Mouse (Mus musculus) heart, embryonic 13.5 days (tissue): ENCODE measurements around the gene Frem2. TPM values are rescaled to one million over a fixed set of nuclear protein-coding genes. Genes with fewer than 3 reads are reported as not detected.

Source experiments
- ATAC-seq: fragments of 200-750 bp; cut with Nextera tagmentation; 2 replicates; pipeline ENCODE4 v1.8.0; 2017; ENCODE audit warnings: moderate TSS enrichment; ENCODE audit not compliant: insufficient number of reproducible peaks, low FRiP score, low TSS enrichment; ENCODE audit errors: extremely low read depth
- H3K27ac ChIP-seq: fragments of 300-500 bp; sonication (generic); replicated peaks from 2 replicates; pipeline ENCODE4 v1.5.1; 2015; ENCODE audit warnings: moderate library complexity, mild to moderate bottlenecking, inconsistent platforms
- H3K27me3 ChIP-seq: fragments of 300-500 bp; sonication (generic); replicated peaks from 2 replicates; pipeline ENCODE4 v1.6.1; 2015; ENCODE audit warnings: mild to moderate bottlenecking, inconsistent platforms
- H3K36me3 ChIP-seq: fragments of 300-500 bp; sonication (generic); 2 replicates; pipeline ENCODE4 v1.6.1; 2015; ENCODE audit warnings: mild to moderate bottlenecking, inconsistent platforms
- H3K4me1 ChIP-seq: fragments of 300-500 bp; sonication (generic); 2 replicates; pipeline ENCODE4 v1.6.1; 2015; ENCODE audit warnings: inconsistent platforms
- H3K4me2 ChIP-seq: fragments of 300-500 bp; sonication (generic); 2 replicates; pipeline ENCODE4 v1.6.1; 2015; ENCODE audit warnings: inconsistent platforms, mild to moderate bottlenecking, moderate library complexity
- H3K4me3 ChIP-seq: fragments of 300-500 bp; sonication (generic); 2 replicates; pipeline ENCODE4 v1.5.1; 2015; ENCODE audit warnings: moderate library complexity, mild to moderate bottlenecking, inconsistent platforms
- H3K9ac ChIP-seq: fragments of 300-500 bp; sonication (generic); 2 replicates; pipeline ENCODE4 v1.6.1; 2015; ENCODE audit warnings: inconsistent platforms, mild to moderate bottlenecking, moderate library complexity
- H3K9me3 ChIP-seq: fragments of 300-500 bp; sonication (generic); 2 replicates; pipeline ENCODE4 v1.6.1; 2016; ENCODE audit warnings: inconsistent platforms
- WGBS: fragments of 180-500 bp; shearing (Covaris S2); methylation state at CpG from one replicate; pipeline ENCODE4 v1.1.7; 2015; ENCODE audit warnings: mixed read lengths; 5-methylcytosine and 5-hydroxymethylcytosine counted together
- polyA plus RNA-seq: library from polyadenylated mRNA; unstranded; fragments of >200 nt; fragmentation: Nextera tagmentation; extraction: Ambion mirVana; gene quantifications from 2 replicates; pipeline ENCODE4 v1.2.1, GENCODE M21; 2015

The Frem2 gene
- polyA plus RNA-seq, 1 experiment from 2014 or later: 3.7 TPM

DNA sequence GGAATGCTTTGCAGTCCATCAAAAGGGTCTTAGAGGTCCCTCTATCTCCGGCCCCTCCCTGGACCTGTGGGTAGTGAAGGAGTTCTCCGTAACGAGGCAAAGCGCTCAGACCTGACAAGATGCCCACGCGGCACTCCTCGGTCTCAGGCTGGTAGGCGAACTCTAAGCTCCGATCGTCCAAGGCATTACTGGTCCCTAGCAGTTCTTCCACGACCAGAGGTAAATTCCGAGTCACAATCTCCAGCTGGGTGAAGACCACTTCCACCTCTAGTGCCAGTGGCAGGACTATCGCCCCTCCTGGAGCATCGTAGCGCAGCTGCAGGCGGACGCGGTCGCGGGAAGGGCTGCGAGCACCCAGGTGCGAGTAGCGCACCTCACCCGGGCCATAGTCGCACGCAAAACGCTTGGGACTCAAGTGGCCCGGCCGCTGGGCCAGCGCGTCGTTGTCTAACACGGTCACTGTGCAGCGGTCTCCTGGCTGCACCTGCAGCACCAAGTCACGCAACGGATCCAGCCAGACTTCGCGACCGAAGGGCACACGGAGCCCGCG lies 752 bp downstream of the Frem2 start:
- peaks cover 10% of the 10 kb centered on the region for H3K9me3 ChIP-seq
- peaks cover 34% of the 10 kb centered on the region for H3K36me3 ChIP-seq
- H3K4me3 ChIP-seq: peak overlapping the region; percentile 70
- under 1% methylated on average over 42 of the region's 42 CpGs for WGBS
- H3K9ac ChIP-seq: peak overlapping the region; percentile 78
- H3K27me3 ChIP-seq: peaks cover 14% of the 10 kb centered on the region; the same call in 1 of the 2 replicates
- peak overlapping the region; percentile 98 for H3K4me2 ChIP-seq
- ATAC-seq: 0 out of 2 replicates have a peak, but pooled peaks have one; percentile 12
- H3K27ac ChIP-seq: peak overlapping the region; percentile 83
- peaks cover 21% of the 10 kb centered on the region for H3K4me1 ChIP-seq

DNA sequence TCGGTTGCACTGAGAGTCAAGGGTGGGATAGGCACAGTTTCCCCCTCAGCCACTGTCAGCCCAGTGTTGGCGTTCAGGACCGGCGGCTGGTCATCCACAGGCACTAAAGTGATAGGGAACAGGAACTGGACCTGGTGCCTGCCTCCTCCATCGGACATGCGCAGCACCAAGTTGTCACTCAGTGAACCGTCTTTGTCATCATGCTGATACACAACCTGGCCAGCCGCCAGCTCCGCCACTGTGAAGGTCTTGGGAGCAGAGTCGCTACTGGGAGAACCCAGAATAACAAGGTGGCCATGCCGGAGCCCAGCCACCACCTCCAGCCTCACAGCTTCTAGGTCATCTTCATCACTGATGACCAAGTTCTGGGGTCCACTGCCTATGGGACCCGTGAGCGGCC lies 1.8 kb downstream of the Frem2 start:
- Histone ChIP-seq H3K9me3 (peaks cover 10% of the 10 kb centered on the region), H3K4me3 (peak overlapping the region; percentile 70), H3K27me3 (peaks cover 14% of the 10 kb centered on the region; the same call in 1 of the 2 replicates), H3K36me3 (peaks cover 34% of the 10 kb centered on the region), H3K4me1 (peaks cover 23% of the 10 kb centered on the region), H3K9ac (no peak overlapping the region), H3K4me2 (peak overlapping the region; percentile 98), H3K27ac (no peak overlapping the region)
- ATAC-seq: no peak
- WGBS: 66% methylated on average over 13 of the region's 13 CpGs

DNA sequence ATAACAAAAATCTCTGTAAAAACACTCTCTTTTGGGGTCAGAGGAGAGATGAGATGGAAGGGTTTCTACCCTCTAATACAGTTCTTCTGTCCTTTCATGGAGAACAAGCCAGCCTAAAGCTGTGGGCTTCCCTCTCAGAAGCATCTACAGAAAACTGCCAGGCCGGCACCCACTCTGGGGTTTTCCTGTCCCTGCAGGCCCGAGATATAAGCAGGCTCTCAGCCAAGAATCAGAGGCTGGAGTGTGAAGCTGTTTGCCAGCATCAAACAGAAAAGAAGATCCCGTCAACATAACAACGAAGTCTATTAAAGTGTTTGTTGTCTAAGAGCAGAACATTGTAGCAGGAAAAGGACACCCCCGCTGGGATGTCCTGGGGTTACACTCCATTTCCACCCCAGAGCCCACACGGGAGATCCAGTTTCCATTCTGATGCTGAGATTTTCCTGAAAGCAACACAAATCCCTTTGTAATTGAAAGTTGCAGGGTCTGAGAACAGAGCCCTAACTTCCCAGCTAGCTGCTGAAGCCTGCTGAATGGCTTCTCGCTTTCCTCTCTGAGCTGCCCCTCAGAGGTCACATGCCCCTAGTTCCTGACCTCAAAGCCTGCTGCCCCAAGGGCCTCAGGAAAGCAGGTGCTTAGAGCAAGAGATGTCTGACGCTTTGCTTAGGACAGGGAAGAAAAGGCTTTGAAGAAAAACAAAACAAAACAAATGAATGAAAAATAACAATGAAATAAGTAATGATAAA lies 7.0 kb downstream of the Frem2 start:
- peak overlapping the region; percentile 65 for H3K9ac ChIP-seq
- no peak for ATAC-seq
- 6% methylated on average over 8 of the region's 8 CpGs for WGBS

DNA sequence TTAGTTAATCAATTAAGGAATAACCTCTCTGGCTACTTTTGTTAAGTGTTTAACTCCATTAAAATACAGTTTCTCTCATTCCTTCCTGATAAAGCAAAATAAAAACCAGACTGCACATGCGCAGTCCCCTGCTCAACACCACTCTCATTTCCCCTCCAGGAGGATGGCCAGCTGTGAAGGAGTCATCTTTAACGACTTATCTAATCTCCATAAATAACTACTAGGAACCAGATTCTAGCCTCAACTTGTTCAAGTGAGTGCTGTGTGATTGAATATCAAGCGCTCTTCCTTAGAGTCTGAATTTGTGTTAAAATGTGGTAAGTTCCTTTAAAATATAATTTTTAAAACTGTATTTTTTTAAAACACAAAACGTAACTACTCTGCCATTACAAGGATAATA lies 7.7 kb downstream of the Frem2 start:
- WGBS: 39% methylated on average over 4 of the region's 4 CpGs

More for the DNA sequence above, 7.0 kb downstream of the Frem2 start:
- peak overlapping the region; percentile 57 for H3K4me2 ChIP-seq
- H3K27me3 ChIP-seq: peaks cover 6% of the 10 kb centered on the region; the same call in 1 of the 2 replicates
- peak overlapping the region; percentile 78 for H3K27ac ChIP-seq
- peaks cover 15% of the 10 kb centered on the region for H3K4me1 ChIP-seq
- peaks cover 10% of the 10 kb centered on the region for H3K9me3 ChIP-seq
- peak overlapping the region; percentile 26 for H3K4me3 ChIP-seq
- H3K36me3 ChIP-seq: peaks cover 42% of the 10 kb centered on the region

DNA sequence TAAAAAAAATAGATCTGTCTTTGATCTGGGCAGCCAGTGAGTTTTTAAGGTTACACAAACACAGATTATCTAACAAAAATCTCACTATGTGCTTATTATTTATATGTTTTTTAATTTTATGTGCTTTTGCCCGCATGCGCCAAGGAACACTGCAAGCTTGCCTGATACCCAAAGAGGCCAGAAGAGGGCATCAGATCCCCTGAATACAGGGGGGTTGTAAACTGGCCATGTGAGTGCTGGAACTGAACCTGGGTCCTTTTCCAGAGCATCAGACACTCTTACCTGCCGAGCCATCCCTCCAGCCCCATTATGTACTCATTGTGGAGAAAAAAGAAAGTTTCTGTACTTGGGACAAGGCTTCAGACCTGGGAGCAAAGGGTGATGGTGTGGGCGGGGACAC lies 8.3 kb downstream of the Frem2 start:
- Histone ChIP-seq H3K4me3 (no peak overlapping the region), H3K4me1 (peaks cover 20% of the 10 kb centered on the region), H3K36me3 (peaks cover 31% of the 10 kb centered on the region), H3K27me3 (no peaks in the 10 kb centered on the region), H3K4me2 (0 out of 2 replicates have a peak overlapping the region, but pooled peaks have one; percentile 1), H3K9ac (no peak overlapping the region), H3K9me3 (no peaks in the 10 kb centered on the region), H3K27ac (0 out of 2 replicates have a peak overlapping the region, but pooled peaks have one; percentile 8)
- 83% methylated on average over 4 of the region's 4 CpGs for WGBS
- ATAC-seq: no peak

More for the DNA sequence above, 7.7 kb downstream of the Frem2 start:
- 0 out of 2 replicates have a peak overlapping the region, but pooled peaks have one; percentile 1 for H3K4me2 ChIP-seq
- peaks cover 3% of the 10 kb centered on the region for H3K9me3 ChIP-seq
- H3K9ac ChIP-seq: no peak overlapping the region
- peaks cover 36% of the 10 kb centered on the region for H3K36me3 ChIP-seq
- H3K27me3 ChIP-seq: no peaks in the 10 kb centered on the region
- 0 out of 2 replicates have a peak overlapping the region, but pooled peaks have one; percentile 8 for H3K27ac ChIP-seq
- ATAC-seq: no peak
- peaks cover 20% of the 10 kb centered on the region for H3K4me1 ChIP-seq
- H3K4me3 ChIP-seq: no peak overlapping the region

DNA sequence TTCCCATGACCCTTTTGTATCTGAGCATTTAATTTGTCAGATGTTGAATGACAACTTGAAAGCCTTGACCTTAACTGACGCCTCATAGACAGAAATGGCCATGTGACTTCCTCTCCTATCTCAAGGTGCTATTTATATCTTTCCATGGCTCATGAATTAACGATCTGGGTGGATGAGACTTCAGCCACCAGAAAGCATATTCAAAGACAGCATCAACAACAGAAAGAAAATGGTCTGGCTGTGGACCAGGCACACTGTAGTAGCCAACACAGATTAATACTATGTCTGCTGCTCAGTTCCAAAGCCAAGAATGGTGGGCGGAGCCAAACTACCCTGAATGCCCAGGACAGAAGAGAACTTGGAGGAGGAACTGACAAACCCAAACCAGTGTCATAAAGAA lies 21.2 kb downstream of the Frem2 start:
- no peaks in the 10 kb centered on the region for H3K27me3 ChIP-seq
- no peak overlapping the region for H3K4me3 ChIP-seq
- no peaks in the 10 kb centered on the region for H3K36me3 ChIP-seq
- no peaks in the 10 kb centered on the region; the same call in 1 of the 2 replicates for H3K9me3 ChIP-seq
- H3K4me2 ChIP-seq: 0 out of 2 replicates have a peak overlapping the region, but pooled peaks have one; percentile 0
- H3K9ac ChIP-seq: no peak overlapping the region
- 38% methylated on average over 3 of the region's 3 CpGs for WGBS
- ATAC-seq: no peak
- H3K27ac ChIP-seq: peak overlapping the region; percentile 56
- H3K4me1 ChIP-seq: peaks cover 17% of the 10 kb centered on the region

DNA sequence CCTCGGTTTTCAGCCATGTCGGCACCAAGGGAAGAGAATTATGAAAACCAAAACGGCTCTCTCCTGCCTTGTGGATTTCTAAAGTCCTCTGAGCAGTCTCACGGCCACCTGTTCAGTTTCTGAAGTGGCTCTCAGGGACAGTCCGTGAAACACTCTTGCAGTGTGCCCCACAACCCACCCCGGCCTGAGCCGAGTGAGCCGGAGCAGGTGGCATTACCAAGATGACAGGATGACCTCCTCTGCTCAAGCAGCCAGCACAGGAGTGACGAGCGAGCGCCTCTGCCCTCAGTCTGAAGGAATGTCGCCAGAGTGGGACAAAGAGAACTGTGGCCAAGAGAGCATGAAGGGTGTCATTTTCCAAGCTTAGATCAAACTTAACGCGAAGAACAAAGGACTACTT lies 26.0 kb downstream of the Frem2 start:
- Histone ChIP-seq H3K9ac (0 out of 2 replicates have a peak overlapping the region, but pooled peaks have one; percentile 33), H3K27me3 (no peaks in the 10 kb centered on the region), H3K4me2 (peak overlapping the region; percentile 56), H3K27ac (peak overlapping the region; percentile 57), H3K4me1 (peaks cover 40% of the 10 kb centered on the region), H3K4me3 (peak overlapping the region; percentile 9; the same call in 1 of the 2 replicates), H3K9me3 (no peaks in the 10 kb centered on the region), H3K36me3 (no peaks in the 10 kb centered on the region)
- WGBS: 47% methylated on average over 14 of the region's 14 CpGs
- no peak for ATAC-seq

DNA sequence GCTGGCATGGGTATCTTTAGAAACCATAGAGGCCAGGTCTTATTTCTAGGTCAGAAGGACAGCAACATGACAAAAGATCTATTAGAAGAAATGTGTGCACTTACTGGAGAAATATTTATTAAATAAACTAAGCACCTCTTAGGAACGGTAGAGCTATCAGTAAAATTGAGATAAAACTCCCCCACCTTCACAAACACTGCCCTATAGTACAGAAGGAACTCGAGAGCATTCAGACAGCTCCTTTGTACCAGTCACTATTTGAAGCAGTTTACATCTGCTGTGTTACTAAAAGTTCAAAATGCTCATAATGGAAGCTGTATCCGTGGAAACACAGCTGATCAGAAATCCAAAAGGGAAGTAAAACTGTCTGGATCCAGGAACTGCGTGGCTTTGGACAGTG lies 26.5 kb downstream of the Frem2 start:
- H3K4me2 ChIP-seq: peak overlapping the region; percentile 56
- no peak overlapping the region for H3K4me3 ChIP-seq
- H3K27ac ChIP-seq: peak overlapping the region; percentile 57; the same call in 1 of the 2 replicates

DNA sequence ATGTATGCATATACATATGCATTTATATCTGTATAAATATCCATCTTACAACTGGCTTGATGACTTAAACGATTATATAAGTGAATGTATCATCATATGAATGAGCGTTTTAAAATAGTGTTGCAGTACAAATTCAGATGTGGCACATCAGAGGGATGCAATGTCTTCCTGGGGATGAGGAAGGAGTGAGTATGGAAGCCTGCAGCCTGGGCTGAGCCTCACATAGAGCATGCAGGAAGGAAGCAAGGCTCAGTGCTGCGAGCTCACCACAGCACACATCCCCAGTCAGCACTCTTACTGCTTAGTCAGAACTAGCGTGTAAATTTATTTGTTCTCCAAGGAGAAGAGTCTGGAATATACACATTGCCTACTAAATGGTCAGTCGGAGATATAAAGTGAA lies 27.2 kb downstream of the Frem2 start:
- Histone ChIP-seq H3K36me3 (no peaks in the 10 kb centered on the region), H3K4me3 (no peak overlapping the region), H3K9ac (no peak overlapping the region), H3K27me3 (no peaks in the 10 kb centered on the region), H3K9me3 (no peaks in the 10 kb centered on the region), H3K4me2 (no peak overlapping the region), H3K27ac (no peak overlapping the region), H3K4me1 (peaks cover 31% of the 10 kb centered on the region)
- 84% methylated on average over 5 of the region's 5 CpGs for WGBS
- no peak for ATAC-seq

More for the DNA sequence above, 26.5 kb downstream of the Frem2 start:
- Histone ChIP-seq H3K9me3 (no peaks in the 10 kb centered on the region), H3K27me3 (no peaks in the 10 kb centered on the region), H3K9ac (no peak overlapping the region), H3K36me3 (no peaks in the 10 kb centered on the region), H3K4me1 (peaks cover 36% of the 10 kb centered on the region)
- 49% methylated on average over 4 of the region's 4 CpGs for WGBS
- no peak for ATAC-seq

DNA sequence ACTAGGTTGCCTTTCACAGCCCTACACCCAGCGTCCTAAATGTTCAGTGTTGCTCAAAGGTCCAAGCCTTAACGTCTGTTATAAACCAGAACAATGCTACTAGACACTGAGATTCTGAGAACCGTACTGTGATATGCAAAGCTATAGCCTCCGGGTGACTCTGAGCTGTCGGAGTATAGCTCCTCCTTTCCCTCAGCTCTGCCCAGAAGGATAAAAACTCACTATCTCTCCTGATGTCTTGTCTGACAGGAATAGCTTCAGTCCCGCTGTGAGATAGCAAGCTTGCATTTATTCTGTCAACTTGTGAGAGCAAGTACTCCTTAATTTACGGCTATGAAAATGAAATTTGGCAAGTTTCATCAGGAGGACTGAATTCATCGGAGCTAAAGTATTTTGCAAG lies 33.9 kb downstream of the Frem2 start:
- H3K36me3 ChIP-seq: no peaks in the 10 kb centered on the region
- H3K4me3 ChIP-seq: no peak overlapping the region
- peaks cover 29% of the 10 kb centered on the region for H3K4me1 ChIP-seq
- H3K9ac ChIP-seq: no peak overlapping the region
- ATAC-seq: no peak
- H3K9me3 ChIP-seq: no peaks in the 10 kb centered on the region
- H3K4me2 ChIP-seq: no peak overlapping the region
- no peak overlapping the region for H3K27ac ChIP-seq
- no peaks in the 10 kb centered on the region for H3K27me3 ChIP-seq
- 51% methylated on average over 8 of the region's 8 CpGs for WGBS

DNA sequence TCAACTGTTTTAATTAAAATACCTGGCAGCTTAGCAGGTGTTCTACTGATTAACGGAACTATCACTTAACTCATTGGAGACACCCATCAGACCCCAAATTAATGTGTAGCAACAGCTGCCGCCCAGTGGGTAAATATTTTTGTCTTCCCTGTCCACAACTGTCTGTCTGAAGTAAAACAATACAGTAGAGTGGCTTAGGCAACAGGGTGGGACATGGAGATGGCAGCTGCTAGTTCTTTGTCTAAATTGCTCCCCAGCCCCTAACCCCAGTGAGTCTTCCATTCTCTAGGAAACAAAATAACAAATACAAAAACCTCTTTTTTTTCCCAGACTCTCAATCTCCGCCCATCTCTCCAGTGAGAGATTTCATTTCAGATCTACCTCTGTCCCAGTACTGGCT lies 36.2 kb downstream of the Frem2 start:
- no peak overlapping the region for H3K4me2 ChIP-seq
- no peaks in the 10 kb centered on the region for H3K27me3 ChIP-seq
- WGBS: 81% methylated on average over 3 of the region's 3 CpGs
- no peak overlapping the region for H3K4me3 ChIP-seq
- H3K4me1 ChIP-seq: peaks cover 9% of the 10 kb centered on the region; the same call in 1 of the 2 replicates
- H3K9ac ChIP-seq: no peak overlapping the region
- H3K9me3 ChIP-seq: no peaks in the 10 kb centered on the region
- ATAC-seq: no peak
- no peaks in the 10 kb centered on the region for H3K36me3 ChIP-seq
- H3K27ac ChIP-seq: no peak overlapping the region
